Mouse (Mus musculus): ENCODE data around the gene Lhx6.

- TF ChIP-seq FLI1 (IDR thresholded peaks at IDR 0.05; ENCODE audit: low read length): no peak
- no peak for TF ChIP-seq GATA1 (IDR thresholded peaks at IDR 0.05; ENCODE audit: borderline replicate concordance, low read length)
These were observed 1.4 kb downstream of the Lhx6 start for GRCm38 (mm10) chr2:36103555-36104367.
